Mouse (Mus musculus) kidney, adult 2 months (tissue): ENCODE measurements around the gene Gm13693.
"Not testable (repeated sequence)": the region's sequence is repeated elsewhere in the genome, so short reads cannot be mapped to it uniquely, and the experiment has no call there.

Source experiments
- CTCF ChIP-seq: fragments of 200-500 bp; conservative IDR thresholded peaks from 2 replicates; pipeline ENCODE4 v1.5.1; 2011; ENCODE audit warnings: low read depth, mild to moderate bottlenecking, control low read depth, low read length, moderate library complexity, mixed read lengths; ENCODE audit not compliant: insufficient read depth, insufficient read length
- POLR2A ChIP-seq: fragments of 200-500 bp; IDR thresholded peaks from one replicate; pipeline ENCODE4 v1.6.1; 2011; ENCODE audit warnings: low read depth, low read length, control low read depth

DNA sequence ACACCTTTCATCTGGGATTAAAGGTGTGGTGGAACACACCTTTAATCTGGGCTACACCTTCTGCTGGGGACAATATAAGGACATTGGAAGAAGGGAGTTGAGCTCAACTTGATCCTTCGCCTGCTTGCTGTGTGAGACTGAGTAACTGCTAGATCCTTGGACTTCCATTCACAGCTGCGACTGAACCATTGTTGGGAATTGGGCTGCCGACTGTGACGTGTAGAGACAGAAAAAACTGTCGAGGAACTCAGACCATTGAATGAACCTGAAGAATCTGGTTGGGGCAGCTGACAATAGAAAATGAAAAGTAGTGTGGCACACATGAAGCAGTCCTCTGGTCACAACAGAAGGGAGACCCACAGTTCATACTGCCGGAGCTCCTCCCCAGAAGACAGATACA is 11.5 kb downstream of the Gm13693 start, which contains the start of gene Gm13696:
- not testable (repeated sequence) for TF ChIP-seq CTCF, POLR2A
